ENCODE assay signal across 9 mouse cellular contexts in the genomic region with DNA sequence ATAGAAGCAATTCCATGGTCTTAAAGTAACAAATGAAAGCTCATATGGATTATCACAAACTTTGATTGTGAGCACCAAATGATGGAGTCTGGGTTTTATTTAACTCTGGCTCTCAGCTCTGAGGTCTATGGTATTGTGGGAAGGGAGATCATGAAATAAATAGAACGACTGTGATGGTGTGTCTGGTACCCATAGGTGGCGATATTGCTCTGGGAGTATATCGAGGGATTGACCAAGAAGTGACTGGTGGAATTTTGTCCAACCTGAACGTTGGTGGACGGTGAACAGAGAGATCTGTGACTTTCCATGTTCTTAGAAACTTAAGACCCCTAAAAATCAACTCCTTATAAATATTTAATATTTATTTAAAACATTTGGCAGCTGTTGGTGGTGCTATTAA.
DNase-seq lines count a peak whose midpoint lies in the region; ATAC-seq and TF ChIP-seq lines count a peak whose summit lies in the region.
"Had no signal": no experiment of that assay in that cellular context is flagged by ENCODE, and none has a peak within 500 bp of the region (broad histone marks: within the 10 kb centered on the region; RNA-seq: fewer than 3 reads in every experiment).

No protein-coding gene starts in this region.

- peak; percentile 32 for DNase-seq in 3T3-L1 (ENCODE audit: low read depth, low spot score)
- DNase-seq in NIH3T3 (ENCODE audit: low read depth), result peak; percentile 18
- DNase-seq in embryo, embryonic 9.5 days (ENCODE audit: extremely low spot score), result peak; percentile 42
- peak; percentile 66 for DNase-seq in retina, embryonic 14.5 days (ENCODE audit: low spot score)
- no peak for DNase-seq in gastrocnemius, adult 8-10 months (ENCODE audit: low spot score in 2 of 2)
- no peak for DNase-seq in thymus, postnatal 36 days

- H3K9ac ChIP-seq in intestine, postnatal 0 days (ENCODE audit: low read depth, low read length), result no peak overlapping the region
- no peak overlapping the region for H3K9ac ChIP-seq in intestine, embryonic 16.5 days (ENCODE audit: low read depth, low read length)
- H3K9ac ChIP-seq: neural tube, embryonic 13.5 days had no signal

- WGBS in intestine, postnatal 0 days, result 22% methylated on average over 5 of the region's 5 CpGs
- WGBS in intestine, embryonic 16.5 days, result 26% methylated on average over 5 of the region's 5 CpGs

- H3K4me3 ChIP-seq in intestine, postnatal 0 days (ENCODE audit: low read depth, low read length), result no peak overlapping the region
- no peak overlapping the region for H3K4me3 ChIP-seq in intestine, embryonic 16.5 days (ENCODE audit: low read length)
- H3K4me3 ChIP-seq: neural tube, embryonic 13.5 days had no signal

- no peak overlapping the region for H3K4me2 ChIP-seq in intestine, postnatal 0 days (replicated peaks; ENCODE audit: low read depth)
- no peak overlapping the region for H3K4me2 ChIP-seq in intestine, embryonic 16.5 days (ENCODE audit: low read depth, low read length)
- H3K4me2 ChIP-seq: neural tube, embryonic 13.5 days had no signal

- H3K9me3 ChIP-seq in intestine, postnatal 0 days (ENCODE audit: control insufficient read depth), result no peaks in the 10 kb centered on the region
- H3K9me3 ChIP-seq in intestine, embryonic 16.5 days (ENCODE audit: control insufficient read depth, low read length), result no peaks in the 10 kb centered on the region
- H3K9me3 ChIP-seq: neural tube, embryonic 13.5 days had no signal

- peak; percentile 76 for TF ChIP-seq CTCF in intestine, postnatal 0 days (IDR thresholded peaks at IDR 0.05; ENCODE audit: low read depth)

- no peak overlapping the region for H3K27ac ChIP-seq in intestine, postnatal 0 days (ENCODE audit: low read depth, low read length)
- no peak overlapping the region for H3K27ac ChIP-seq in intestine, embryonic 16.5 days (ENCODE audit: low read length)
- H3K27ac ChIP-seq: neural tube, embryonic 13.5 days had no signal

- ATAC-seq in intestine, postnatal 0 days, result no peak
- no peak for ATAC-seq in intestine, embryonic 16.5 days

- H3K36me3 ChIP-seq in intestine, postnatal 0 days (ENCODE audit: control insufficient read depth, insufficient read depth), result no peaks in the 10 kb centered on the region
- H3K36me3 ChIP-seq in intestine, embryonic 16.5 days (ENCODE audit: control insufficient read depth, insufficient read depth, low read length), result no peaks in the 10 kb centered on the region
- H3K36me3 ChIP-seq: neural tube, embryonic 13.5 days had no signal

- H3K4me1 ChIP-seq in intestine, postnatal 0 days (replicated peaks; ENCODE audit: control insufficient read depth, insufficient read depth, low read length), result no peaks in the 10 kb centered on the region
- H3K4me1 ChIP-seq in intestine, embryonic 16.5 days (ENCODE audit: control insufficient read depth, insufficient read depth, low read length), result no peaks in the 10 kb centered on the region
- H3K4me1 ChIP-seq: neural tube, embryonic 13.5 days had no signal

- H3K27me3 ChIP-seq in intestine, postnatal 0 days (replicated peaks; ENCODE audit: control insufficient read depth, insufficient read depth, low read length), result no peaks in the 10 kb centered on the region
- H3K27me3 ChIP-seq in intestine, embryonic 16.5 days (replicated peaks; ENCODE audit: control insufficient read depth, insufficient read depth, low read length), result no peaks in the 10 kb centered on the region
- H3K27me3 ChIP-seq: neural tube, embryonic 13.5 days had no signal

Comparison
In these comparisons a context has a peak if more than half of its experiments do, and no peak if none do; other contexts are left out.
1. DNase-seq: peak in 3T3-L1 (single experiment), NIH3T3 (single experiment), embryo, embryonic 9.5 days (single experiment) and retina, embryonic 14.5 days (single experiment); none in gastrocnemius, adult 8-10 months (0 of 2) and thymus, postnatal 36 days (0 of 2).